Mouse (Mus musculus) heart, embryonic 12.5 days (tissue): Measurements from ENCODE around the gene Ms4a4c. TPM values are rescaled to one million over a fixed set of nuclear protein-coding genes. Genes with fewer than 3 reads are reported as not detected.
"Not testable (repeated sequence)": the region's sequence is repeated elsewhere in the genome, so short reads cannot be mapped to it uniquely, and the experiment has no call there.

Experiments
- ATAC-seq: fragments of 200-750 bp; cut with Nextera tagmentation; 2 replicates; pipeline ENCODE4 v1.8.0; 2017; ENCODE audit warnings: moderate TSS enrichment, moderate library complexity; ENCODE audit not compliant: insufficient number of reproducible peaks, low FRiP score
- H3K27ac ChIP-seq: fragments of 300-500 bp; sonication (generic); 2 replicates; pipeline ENCODE4 v1.5.1; 2016; ENCODE audit warnings: mild to moderate bottlenecking, moderate library complexity; ENCODE audit not compliant: poor library complexity, severe bottlenecking
- H3K27me3 ChIP-seq: fragments of 300-500 bp; sonication (generic); replicated peaks from 2 replicates; pipeline ENCODE4 v1.6.1; 2016; ENCODE audit warnings: mild to moderate bottlenecking, moderate library complexity
- H3K36me3 ChIP-seq: fragments of 300-500 bp; sonication (generic); 2 replicates; pipeline ENCODE4 v1.6.1; 2016; ENCODE audit warnings: mild to moderate bottlenecking, moderate library complexity
- H3K4me1 ChIP-seq: fragments of 300-500 bp; sonication (generic); replicated peaks from 2 replicates; pipeline ENCODE4 v1.6.1; 2016; ENCODE audit warnings: mild to moderate bottlenecking
- H3K4me2 ChIP-seq: fragments of 300-500 bp; sonication (generic); 2 replicates; pipeline ENCODE4 v1.6.1; 2016; ENCODE audit warnings: mild to moderate bottlenecking, moderate library complexity
- H3K4me3 ChIP-seq: fragments of 300-500 bp; sonication (generic); 2 replicates; pipeline ENCODE4 v1.5.1; 2016; ENCODE audit warnings: mild to moderate bottlenecking
- H3K9ac ChIP-seq: fragments of 300-500 bp; sonication (generic); 2 replicates; pipeline ENCODE4 v1.6.1; 2016; ENCODE audit warnings: mild to moderate bottlenecking, moderate library complexity
- H3K9me3 ChIP-seq: fragments of 300-500 bp; sonication (generic); replicated peaks from 2 replicates; pipeline ENCODE4 v1.6.1; 2016; ENCODE audit warnings: mild to moderate bottlenecking, moderate library complexity
- WGBS: fragments of 180-500 bp; shearing (Covaris S2); methylation state at CpG from one replicate; pipeline ENCODE4 v1.1.7; 2016; 5-methylcytosine and 5-hydroxymethylcytosine counted together
- polyA plus RNA-seq: library from polyadenylated mRNA; unstranded; fragments of >200 nt; fragmentation: Nextera tagmentation; extraction: Ambion mirVana; gene quantifications from 2 replicates; pipeline ENCODE4 v1.2.1, GENCODE M21; 2016

Ms4a4c gene
- polyA plus RNA-seq, 1 experiment from 2014 or later = not detected

DNA sequence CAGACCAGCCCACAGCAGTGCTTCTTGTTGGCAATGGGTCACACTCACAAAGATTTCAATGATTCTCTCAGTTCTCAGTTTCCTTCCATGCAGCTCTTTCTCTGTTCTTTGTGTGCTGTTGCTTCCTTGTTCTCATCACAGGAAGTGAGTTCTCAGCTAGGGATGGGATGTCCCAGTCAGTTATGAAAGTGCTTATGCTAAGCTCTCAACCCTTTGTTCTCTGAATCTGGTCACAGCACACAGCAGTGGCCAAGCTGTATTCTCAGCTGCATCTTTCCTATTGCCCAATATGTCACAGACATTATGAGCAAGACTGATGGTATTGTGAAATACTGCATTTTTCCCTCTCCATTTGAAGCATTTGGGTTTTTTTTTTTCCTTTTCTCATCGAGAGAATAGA, 60.2 kb downstream of the Ms4a4c start:
- not testable (repeated sequence) for H3K27me3 ChIP-seq
- 33% methylated on average over 1 of the region's 1 CpGs for WGBS

DNA sequence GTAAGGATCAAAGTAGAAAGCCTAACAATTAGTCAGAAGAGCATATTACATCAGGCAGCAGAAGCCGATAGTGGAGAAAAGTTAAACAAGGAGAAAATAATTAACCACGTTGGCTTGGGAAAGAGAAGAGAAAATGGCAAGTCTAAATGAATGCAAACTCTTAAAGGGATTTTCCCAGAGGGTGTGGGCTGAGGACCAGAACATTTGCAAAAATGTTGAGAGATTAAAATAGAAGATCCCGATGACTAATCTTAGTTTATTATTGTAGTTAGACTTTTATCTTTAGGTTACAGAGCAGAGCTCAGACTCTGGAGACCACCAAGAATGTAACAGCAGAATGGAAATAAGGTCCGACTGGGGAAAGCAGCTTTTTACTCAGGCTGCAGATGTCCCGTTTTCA, 61.9 kb downstream of the Ms4a4c start:
- Histone ChIP-seq H3K27me3 (no peaks in the 10 kb centered on the region), H3K4me1 (no peaks in the 10 kb centered on the region), H3K9me3 (no peaks in the 10 kb centered on the region), H3K36me3 (no peaks in the 10 kb centered on the region), H3K4me2 (no peak overlapping the region), H3K27ac (no peak overlapping the region), H3K9ac (no peak overlapping the region), H3K4me3 (no peak overlapping the region)
- WGBS = 67% methylated on average over 5 of the region's 5 CpGs
- ATAC-seq = no peak

More for the DNA sequence above, 60.2 kb downstream of the Ms4a4c start:
- ATAC-seq, H3K9ac ChIP-seq, H3K4me3 ChIP-seq, H3K4me1 ChIP-seq, H3K9me3 ChIP-seq, H3K27ac ChIP-seq, H3K36me3 ChIP-seq, H3K4me2 ChIP-seq: not testable (repeated sequence)

DNA sequence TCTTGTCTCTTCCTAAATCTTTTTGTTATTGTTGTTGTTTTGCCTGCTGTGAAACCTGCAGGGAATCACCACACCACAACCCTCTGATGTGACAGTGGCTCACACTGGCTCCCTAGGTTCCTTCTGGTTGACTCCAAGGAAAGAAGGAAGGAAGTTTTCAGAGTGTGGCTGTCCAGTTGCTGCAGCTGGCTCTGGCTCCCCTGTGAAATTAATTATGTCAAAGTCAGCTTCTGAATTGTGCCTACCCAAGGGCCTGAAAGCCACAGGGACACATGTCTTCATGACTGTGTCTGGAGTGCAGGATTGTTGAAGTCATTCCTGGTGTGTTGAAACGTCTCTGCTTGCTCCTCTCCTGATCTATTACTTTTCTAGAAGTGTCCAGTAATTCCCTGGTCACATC, 63.8 kb downstream of the Ms4a4c start:
- H3K9me3 ChIP-seq, H3K4me1 ChIP-seq, H3K9ac ChIP-seq, H3K4me3 ChIP-seq, H3K4me2 ChIP-seq, H3K27me3 ChIP-seq, H3K36me3 ChIP-seq, ATAC-seq, H3K27ac ChIP-seq: not testable (repeated sequence)
- 45% methylated on average over 1 of the region's 1 CpGs for WGBS

DNA sequence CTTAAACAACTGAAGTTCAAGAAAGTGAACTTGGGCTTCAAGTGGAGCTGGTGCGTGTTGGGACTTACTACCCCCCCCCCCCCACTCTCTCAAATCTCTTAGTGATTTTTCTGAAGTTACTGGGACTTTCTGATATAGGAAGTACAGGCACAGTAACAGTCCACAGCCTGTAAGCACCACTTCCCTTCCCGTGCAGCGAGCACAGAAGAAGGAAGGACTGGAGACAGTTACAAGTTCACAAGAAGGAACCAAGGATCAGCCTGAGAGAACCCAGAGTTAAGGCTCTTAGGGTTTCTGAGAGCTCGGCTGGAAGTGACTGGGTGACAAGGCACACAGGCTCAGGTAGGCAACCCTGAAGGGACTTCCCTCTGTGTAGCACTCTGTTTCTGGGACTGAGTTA, 64.6 kb downstream of the Ms4a4c start, which contains the start of gene Ms4a6c:
Ms4a6c (plus strand) TSS at position 152 of the 400 bp plus-strand sequence.
- H3K9me3 ChIP-seq, H3K27me3 ChIP-seq, H3K9ac ChIP-seq, H3K36me3 ChIP-seq, H3K4me3 ChIP-seq, ATAC-seq, H3K27ac ChIP-seq, H3K4me1 ChIP-seq, H3K4me2 ChIP-seq: not testable (repeated sequence)
- 73% methylated on average over 4 of the region's 4 CpGs for WGBS

Other genes with a start within 250 kb of the Ms4a4c start
- not detected in 2 replicates for gene 1700025F22Rik, start 239.4 kb upstream of the Ms4a4c start, polyA plus RNA-seq
- not detected in 2 replicates for gene Ms4a13, start 208.0 kb upstream of the Ms4a4c start, polyA plus RNA-seq
- gene Ms4a12, start 172.3 kb upstream of the Ms4a4c start, polyA plus RNA-seq = not detected in 2 replicates
- not detected in 2 replicates for gene Ms4a1, start 138.5 kb upstream of the Ms4a4c start, polyA plus RNA-seq
- gene Ms4a5, start 120.9 kb upstream of the Ms4a4c start, polyA plus RNA-seq = not detected in 2 replicates
- not detected in 2 replicates for gene Ms4a14, start 90.3 kb upstream of the Ms4a4c start, polyA plus RNA-seq
- 0.27 and 1.0 TPM in 2 replicates for gene Ms4a7, start 68.6 kb upstream of the Ms4a4c start, polyA plus RNA-seq
- gene Ms4a4a, start 29.2 kb upstream of the Ms4a4c start, polyA plus RNA-seq = 0.55 and 1.1 TPM in 2 replicates
- gene Ms4a4b, start 38.8 kb downstream of the Ms4a4c start, polyA plus RNA-seq = not detected in 2 replicates
- gene Ms4a6c, start 64.6 kb downstream of the Ms4a4c start, polyA plus RNA-seq = 1.5 and 1.9 TPM in 2 replicates
- gene Gm8369, start 81.2 kb downstream of the Ms4a4c start, polyA plus RNA-seq = not detected in 2 replicates
- 1.4 and 1.5 TPM in 2 replicates for gene Ms4a6b, start 111.7 kb downstream of the Ms4a4c start, polyA plus RNA-seq
- 0.33 and 0.41 TPM in 2 replicates for gene Ms4a4d, start 132.0 kb downstream of the Ms4a4c start, polyA plus RNA-seq
- gene Ms4a6d, start 200.1 kb downstream of the Ms4a4c start, polyA plus RNA-seq = 0.77 and 1.1 TPM in 2 replicates
- gene Ms4a2, start 218.9 kb downstream of the Ms4a4c start, polyA plus RNA-seq = not detected in 2 replicates
- gene Ms4a3, start 236.1 kb downstream of the Ms4a4c start, polyA plus RNA-seq = 0.18 TPM in 1 of 2 replicates, not detected in the other